Mouse (Mus musculus) limb, embryonic 12.5 days (tissue): ENCODE measurements around the gene Gm20855. TPM values are rescaled to one million over a fixed set of nuclear protein-coding genes. Genes with fewer than 3 reads are reported as not detected.
"Not testable (repeated sequence)": the region's sequence is repeated elsewhere in the genome, so short reads cannot be mapped to it uniquely, and the experiment has no call there.

Source experiments
- ATAC-seq: fragments of 200-750 bp; cut with Nextera tagmentation; 2 replicates; pipeline ENCODE4 v1.8.0; 2017; ENCODE audit warnings: low read depth, moderate TSS enrichment; ENCODE audit not compliant: insufficient number of reproducible peaks, insufficient read depth, low FRiP score, low TSS enrichment
- H3K27ac ChIP-seq: fragments of 300-500 bp; sonication (generic); 2 replicates; pipeline ENCODE4 v1.5.1; 2016; ENCODE audit warnings: mild to moderate bottlenecking, moderate library complexity
- H3K27me3 ChIP-seq: fragments of 300-500 bp; sonication (generic); 2 replicates; pipeline ENCODE4 v1.6.1; 2016; ENCODE audit warnings: mild to moderate bottlenecking, moderate library complexity
- H3K36me3 ChIP-seq: fragments of 300-500 bp; sonication (generic); 2 replicates; pipeline ENCODE4 v1.6.1; 2016; ENCODE audit warnings: mild to moderate bottlenecking, moderate library complexity
- H3K4me1 ChIP-seq: fragments of 300-500 bp; sonication (generic); replicated peaks from 2 replicates; pipeline ENCODE4 v1.6.1; 2016
- H3K4me2 ChIP-seq: fragments of 300-500 bp; sonication (generic); 2 replicates; pipeline ENCODE4 v1.6.1; 2016; ENCODE audit warnings: mild to moderate bottlenecking, moderate library complexity
- H3K4me3 ChIP-seq: fragments of 300-500 bp; sonication (generic); replicated peaks from 2 replicates; pipeline ENCODE4 v1.5.1; 2016; ENCODE audit warnings: mild to moderate bottlenecking
- H3K9ac ChIP-seq: fragments of 300-500 bp; sonication (generic); replicated peaks from 2 replicates; pipeline ENCODE4 v1.6.1; 2016; ENCODE audit warnings: mild to moderate bottlenecking, moderate library complexity
- H3K9me3 ChIP-seq: fragments of 300-500 bp; sonication (generic); 2 replicates; pipeline ENCODE4 v1.6.1; 2016; ENCODE audit warnings: mild to moderate bottlenecking, moderate library complexity
- WGBS: fragments of 180-500 bp; shearing (Covaris S2); methylation state at CpG from one replicate; pipeline ENCODE4 v1.1.7; 2016; 5-methylcytosine and 5-hydroxymethylcytosine counted together
- polyA plus RNA-seq: library from polyadenylated mRNA; unstranded; fragments of >200 nt; fragmentation: Nextera tagmentation; extraction: Ambion mirVana; gene quantifications from 2 replicates; pipeline ENCODE4 v1.2.1, GENCODE M21; 2016

The Gm20855 gene
- polyA plus RNA-seq, result not detected in 2 replicates

- not testable (repeated sequence) for H3K4me1 ChIP-seq, H3K4me2 ChIP-seq, H3K27me3 ChIP-seq, H3K9me3 ChIP-seq, H3K9ac ChIP-seq, H3K36me3 ChIP-seq, H3K27ac ChIP-seq, ATAC-seq, H3K4me3 ChIP-seq
- no CpG with 5 or more reads among the region's 6 CpGs for WGBS
Observed at GRCm38 (mm10) chrY:35131733-35132132, at the start of gene Gm20855. Gene Gm20855, minus strand, starts transcription at chrY:35131833.
